Mouse (Mus musculus) stomach, postnatal 0 days (tissue): ENCODE measurements at regions not wholly inside any gene's neighbourhood (a gene's known extent, or its start where the extent isn't known, plus 50 kb on each side); places are given as distances from the start of the nearest gene placed in this dataset.

Experiments used
- ATAC-seq: fragments of 200-750 bp; cut with Nextera tagmentation; 2 replicates; pipeline ENCODE4 v1.8.0; 2017; ENCODE audit not compliant: low FRiP score, low TSS enrichment
- DNase-seq: peaks from one replicate; pipeline ENCODE4 v3.0.0-alpha.2; 2016; ENCODE audit warnings: low spot score
- H3K27ac ChIP-seq: fragments of 300-500 bp; sonication (generic); replicated peaks from 2 replicates; pipeline ENCODE4 v1.5.1; 2014; ENCODE audit warnings: mild to moderate bottlenecking, control low read depth
- H3K27me3 ChIP-seq: fragments of 300-500 bp; sonication (generic); 2 replicates; pipeline ENCODE4 v1.6.1; 2014; ENCODE audit warnings: low read length; ENCODE audit not compliant: control insufficient read depth, insufficient read depth
- H3K36me3 ChIP-seq: fragments of 300-500 bp; sonication (generic); 2 replicates; pipeline ENCODE4 v1.6.1; 2014; ENCODE audit warnings: low read length, mixed read lengths; ENCODE audit not compliant: control insufficient read depth, insufficient read depth
- H3K4me1 ChIP-seq: fragments of 300-500 bp; sonication (generic); replicated peaks from 2 replicates; pipeline ENCODE4 v1.6.1; 2014; ENCODE audit warnings: antibody characterized with exemption; ENCODE audit not compliant: control insufficient read depth, insufficient read depth
- H3K4me2 ChIP-seq: fragments of 300-500 bp; sonication (generic); replicated peaks from 2 replicates; pipeline ENCODE4 v1.6.1; 2014; ENCODE audit warnings: low read depth, mild to moderate bottlenecking, control low read depth, moderate library complexity
- H3K4me3 ChIP-seq: fragments of 300-500 bp; sonication (generic); 2 replicates; pipeline ENCODE4 v1.5.1; 2014; ENCODE audit warnings: low read depth, low read length, control low read depth
- H3K9ac ChIP-seq: fragments of 300-500 bp; sonication (generic); 2 replicates; pipeline ENCODE4 v1.6.1; 2014; ENCODE audit warnings: mild to moderate bottlenecking, low read length, control low read depth, mixed read lengths
- H3K9me3 ChIP-seq: fragments of 300-500 bp; sonication (generic); 2 replicates; pipeline ENCODE4 v1.6.1; 2016; ENCODE audit warnings: low read length; ENCODE audit not compliant: control insufficient read depth
- CTCF ChIP-seq: IDR thresholded peaks from 2 replicates; pipeline ENCODE4 v1.5.1; 2016; ENCODE audit warnings: antibody characterized with exemption, low read depth, mild to moderate bottlenecking, moderate library complexity
- EP300 ChIP-seq: optimal IDR thresholded peaks from 2 replicates; pipeline ENCODE3; 2016; ENCODE audit warnings: antibody characterized with exemption
- WGBS: fragments of 180-500 bp; shearing (Covaris S2); extraction: QIAGEN DNeasy Blood & Tissue Kit; methylation state at CpG from one replicate; pipeline ENCODE4 v1.1.7; 2014; 5-methylcytosine and 5-hydroxymethylcytosine counted together

DNA sequence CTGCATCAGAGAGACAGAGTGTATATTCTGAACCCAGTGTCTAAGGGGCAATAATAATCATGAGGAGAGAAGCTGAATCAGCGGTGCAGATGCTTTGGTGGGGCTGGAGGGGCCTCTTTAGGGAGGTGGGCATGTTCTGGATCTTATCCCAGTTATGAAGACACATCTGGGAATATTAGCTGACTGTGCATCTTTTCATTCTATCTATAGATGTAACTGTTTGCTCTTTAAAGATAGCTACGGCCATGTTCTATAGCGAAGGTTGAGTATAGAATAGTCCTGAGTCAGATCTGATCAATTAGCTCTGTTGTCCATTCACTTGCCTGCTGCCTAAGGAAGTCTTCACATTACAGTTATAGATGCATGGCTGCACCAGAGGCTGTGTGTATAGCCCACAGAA is 104.0 kb downstream of the 2410131K14Rik start:
- WGBS: 86% methylated on average over 3 of the region's 3 CpGs
- no peaks in the 10 kb centered on the region for H3K4me1 ChIP-seq

DNA sequence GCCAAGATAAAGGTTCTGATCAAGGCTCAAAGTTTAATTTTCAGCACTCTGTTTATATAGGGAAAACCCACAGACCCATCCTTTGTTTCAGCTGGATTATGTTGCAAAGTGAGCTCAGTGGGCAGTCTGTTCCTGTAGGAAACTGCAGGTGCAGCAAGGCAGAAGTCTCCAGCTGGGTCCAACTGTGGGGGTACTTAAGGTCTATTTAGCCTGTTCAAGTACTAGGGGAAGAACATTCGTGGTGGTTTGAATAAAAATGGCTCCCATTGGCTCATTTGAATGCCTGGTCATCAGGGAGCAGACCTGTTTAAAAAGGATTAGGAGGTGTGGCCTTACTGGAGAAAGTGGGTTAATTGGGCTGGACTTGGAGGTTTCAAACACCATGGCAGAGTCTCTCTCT is 106.3 kb downstream of the 2410131K14Rik start:
- Histone ChIP-seq H3K27ac (no peak overlapping the region), H3K4me2 (no peak overlapping the region), H3K27me3 (no peaks in the 10 kb centered on the region), H3K4me1 (0 out of 2 replicates have a peak, but pooled peaks cover 3% of the 10 kb centered on the region), H3K9me3 (no peaks in the 10 kb centered on the region), H3K36me3 (no peaks in the 10 kb centered on the region), H3K4me3 (no peak overlapping the region), H3K9ac (no peak overlapping the region)
- TF ChIP-seq EP300 (no peak), CTCF (no peak)
- no peak for DNase-seq
- 62% methylated on average over 1 of the region's 1 CpGs for WGBS
- no peak for ATAC-seq

More for the DNA sequence above, 104.0 kb downstream of the 2410131K14Rik start:
- no peak for TF ChIP-seq CTCF
- no peak for TF ChIP-seq EP300
- ATAC-seq (no peak), DNase-seq (no peak)
- H3K36me3 ChIP-seq: no peaks in the 10 kb centered on the region
- no peak overlapping the region for H3K9ac ChIP-seq
- H3K27ac ChIP-seq: no peak overlapping the region
- no peak overlapping the region for H3K4me3 ChIP-seq
- H3K27me3 ChIP-seq: no peaks in the 10 kb centered on the region
- no peak overlapping the region for H3K4me2 ChIP-seq
- no peaks in the 10 kb centered on the region for H3K9me3 ChIP-seq

DNA sequence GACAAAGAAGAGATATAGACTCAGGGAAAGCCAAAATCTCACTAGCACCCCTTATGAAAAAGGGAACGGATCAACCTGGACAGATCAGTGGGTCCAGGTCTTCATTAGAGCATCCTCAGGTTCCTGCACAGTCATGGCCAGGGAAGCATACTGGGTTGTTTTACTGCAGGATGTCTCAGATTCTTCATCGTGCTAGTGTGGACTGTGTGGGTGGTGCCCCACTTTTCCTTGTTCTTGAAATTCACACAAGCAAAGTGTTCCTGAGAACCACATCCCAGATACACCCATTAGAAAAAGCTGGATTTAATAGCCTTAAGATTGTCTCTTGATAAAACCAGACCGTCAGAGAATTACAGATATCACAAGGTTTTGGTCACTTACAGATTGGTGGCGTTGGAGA is 107.1 kb downstream of the 2410131K14Rik start:
- TF ChIP-seq CTCF (no peak), EP300 (no peak)
- Histone ChIP-seq H3K4me1 (0 out of 2 replicates have a peak, but pooled peaks cover 3% of the 10 kb centered on the region), H3K9ac (no peak overlapping the region), H3K27me3 (no peaks in the 10 kb centered on the region), H3K36me3 (no peaks in the 10 kb centered on the region), H3K9me3 (no peaks in the 10 kb centered on the region), H3K4me3 (no peak overlapping the region), H3K27ac (no peak overlapping the region), H3K4me2 (no peak overlapping the region)
- ATAC-seq (no peak), DNase-seq (no peak)
- 87% methylated on average over 4 of the region's 4 CpGs for WGBS

DNA sequence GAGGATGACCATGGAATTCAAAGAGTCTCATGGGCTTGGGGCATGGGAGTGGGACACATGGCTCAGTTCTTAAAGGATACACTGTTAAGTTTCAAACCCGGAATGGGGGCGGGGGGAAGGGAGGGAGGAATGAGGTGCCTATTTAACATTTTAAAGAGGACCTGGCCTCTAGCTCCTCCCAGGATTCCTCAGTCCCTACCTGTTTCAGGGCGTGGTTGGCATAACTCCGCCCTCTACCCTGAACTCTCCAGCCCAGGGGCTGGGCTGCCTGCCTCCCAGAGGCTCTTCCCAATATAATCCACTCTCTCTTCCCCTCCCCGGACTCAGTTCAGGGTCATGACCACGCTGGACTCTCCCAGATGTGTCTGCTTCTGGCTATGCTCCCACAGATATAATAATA is 108.0 kb downstream of the 2410131K14Rik start:
- TF ChIP-seq EP300 (no peak), CTCF (no peak)
- H3K9ac ChIP-seq: no peak overlapping the region
- WGBS: 24% methylated on average over 4 of the region's 6 CpGs
- H3K36me3 ChIP-seq: no peaks in the 10 kb centered on the region
- H3K9me3 ChIP-seq: no peaks in the 10 kb centered on the region
- no peak overlapping the region for H3K4me2 ChIP-seq
- no peak for DNase-seq
- H3K4me3 ChIP-seq: no peak overlapping the region
- H3K27me3 ChIP-seq: no peaks in the 10 kb centered on the region
- H3K4me1 ChIP-seq: 0 out of 2 replicates have a peak, but pooled peaks cover 3% of the 10 kb centered on the region
- ATAC-seq: no peak
- no peak overlapping the region for H3K27ac ChIP-seq

DNA sequence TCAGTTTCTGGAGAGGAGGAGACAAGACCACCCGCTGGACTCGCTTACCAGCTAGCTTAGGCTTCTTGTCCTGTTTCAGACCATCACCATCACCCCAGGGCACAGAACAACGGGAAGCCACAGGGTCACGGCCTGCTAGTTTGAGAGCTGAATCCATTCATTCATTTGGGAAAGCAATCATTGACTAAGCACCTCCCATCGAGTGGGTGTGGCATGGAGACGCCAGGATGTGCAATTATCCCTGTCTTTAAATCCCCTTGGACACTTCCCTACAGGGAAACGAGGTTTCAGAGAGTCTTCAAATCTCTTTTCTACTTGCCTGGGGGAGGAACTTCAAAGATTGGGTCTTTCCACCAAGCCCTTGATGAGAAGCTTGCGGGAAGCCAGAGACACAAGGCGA is 108.7 kb downstream of the 2410131K14Rik start:
- H3K9ac ChIP-seq: no peak overlapping the region
- 0 out of 2 replicates have a peak, but pooled peaks cover 3% of the 10 kb centered on the region for H3K4me1 ChIP-seq
- TF ChIP-seq EP300 (no peak), CTCF (no peak)
- no peak overlapping the region for H3K4me2 ChIP-seq
- no peak for DNase-seq
- WGBS: 45% methylated on average over 9 of the region's 9 CpGs
- no peak for ATAC-seq
- no peak overlapping the region for H3K27ac ChIP-seq
- H3K27me3 ChIP-seq: no peaks in the 10 kb centered on the region
- H3K36me3 ChIP-seq: no peaks in the 10 kb centered on the region
- no peaks in the 10 kb centered on the region for H3K9me3 ChIP-seq
- no peak overlapping the region for H3K4me3 ChIP-seq

DNA sequence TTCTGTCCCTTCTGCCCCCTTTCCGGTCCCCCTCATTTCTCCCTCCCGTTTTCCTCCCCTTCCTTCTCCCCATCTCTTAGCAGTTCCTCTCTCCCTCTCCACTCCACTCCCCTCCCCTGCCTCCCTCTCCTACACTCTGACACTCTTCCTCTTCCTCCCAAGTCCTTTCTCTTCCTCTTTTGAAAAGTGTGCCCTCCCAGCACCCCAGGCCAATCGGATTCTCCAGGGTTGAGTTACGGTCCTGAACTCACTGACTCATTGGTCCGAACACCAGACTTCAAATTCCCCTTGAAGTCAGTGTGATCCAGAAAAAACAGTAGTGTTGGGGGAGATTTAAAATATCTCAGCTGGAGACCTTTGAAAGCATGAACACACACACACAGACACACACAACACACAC is 109.1 kb downstream of the 2410131K14Rik start:
- ATAC-seq (no peak), DNase-seq (no peak)
- Histone ChIP-seq H3K36me3 (no peaks in the 10 kb centered on the region), H3K9ac (no peak overlapping the region), H3K9me3 (no peaks in the 10 kb centered on the region), H3K4me1 (0 out of 2 replicates have a peak, but pooled peaks cover 3% of the 10 kb centered on the region), H3K27me3 (no peaks in the 10 kb centered on the region), H3K27ac (no peak overlapping the region), H3K4me3 (no peak overlapping the region), H3K4me2 (no peak overlapping the region)
- TF ChIP-seq CTCF (no peak), EP300 (no peak)
- WGBS: 43% methylated on average over 5 of the region's 5 CpGs
